Mouse (Mus musculus): Measurements from ENCODE around the gene Nr1d2. TPM values are rescaled to one million over a fixed set of nuclear protein-coding genes. Genes with fewer than 3 reads are reported as not detected.

Gene Nr1d2
- polyA plus RNA-seq, 1 experiment from 2014 or later: 9.9 TPM

GRCm38 (mm10) chr14:18167041-18167440 lies 71.9 kb downstream of the Nr1d2 start:
- Histone ChIP-seq H3K4me3 (ENCODE audit: low read depth, low read length) (no peak overlapping the region), H3K4me2 (replicated peaks; ENCODE audit: low read depth, low read length) (no peak overlapping the region), H3K9me3 (ENCODE audit: control insufficient read depth, low read depth, low read length) (no peaks in the 10 kb centered on the region), H3K9ac (replicated peaks; ENCODE audit: low read depth, low read length) (no peak overlapping the region), H3K27me3 (ENCODE audit: control insufficient read depth, insufficient read depth, low read length) (no peaks in the 10 kb centered on the region), H3K36me3 (ENCODE audit: control insufficient read depth, insufficient read depth, low read length) (no peaks in the 10 kb centered on the region), H3K4me1 (ENCODE audit: control insufficient read depth, insufficient read depth, low read length) (no peaks in the 10 kb centered on the region), H3K27ac (ENCODE audit: low read length) (no peak overlapping the region)
- ATAC-seq (ENCODE audit: insufficient number of reproducible peaks, insufficient read depth, low FRiP score, low read depth): no peak

Small RNA genes lying within 50 kb of the gene (microRNA-seq; reads per million reads assigned to microRNA genes)
- not detected for gene Gm44469

Other genes with a start within 250 kb of the Nr1d2 start
- 15.6 and 19.0 TPM in 2 replicates for gene Nkiras1, start 32.0 kb upstream of the Nr1d2 start, polyA plus RNA-seq (2014; fragmentation: Nextera tagmentation; extraction: Ambion mirVana)
- 520 and 544 TPM in 2 replicates for gene Rpl15, start 32.3 kb upstream of the Nr1d2 start, polyA plus RNA-seq (2014; fragmentation: Nextera tagmentation; extraction: Ambion mirVana)
- 53.7 and 54.3 TPM in 2 replicates for gene Ube2e1, start 92.7 kb upstream of the Nr1d2 start, polyA plus RNA-seq (2014; fragmentation: Nextera tagmentation; extraction: Ambion mirVana)

Data from stomach, embryonic 14.5 days (tissue).